Mouse (Mus musculus) olfactory bulb, adult 2 months (tissue): ENCODE measurements around the gene Pfdn2.

Source experiments
- CTCF ChIP-seq: fragments of 200-500 bp; IDR thresholded peaks from 2 replicates; pipeline ENCODE4 v1.5.1; 2012; ENCODE audit warnings: low read depth, mild to moderate bottlenecking, low read length, moderate library complexity; ENCODE audit not compliant: insufficient read depth
- POLR2A ChIP-seq: fragments of 200-500 bp; IDR thresholded peaks from 2 replicates; pipeline ENCODE4 v1.6.1; 2012; ENCODE audit warnings: mild to moderate bottlenecking, low read depth, low read length, moderate library complexity; ENCODE audit not compliant: insufficient read depth

DNA sequence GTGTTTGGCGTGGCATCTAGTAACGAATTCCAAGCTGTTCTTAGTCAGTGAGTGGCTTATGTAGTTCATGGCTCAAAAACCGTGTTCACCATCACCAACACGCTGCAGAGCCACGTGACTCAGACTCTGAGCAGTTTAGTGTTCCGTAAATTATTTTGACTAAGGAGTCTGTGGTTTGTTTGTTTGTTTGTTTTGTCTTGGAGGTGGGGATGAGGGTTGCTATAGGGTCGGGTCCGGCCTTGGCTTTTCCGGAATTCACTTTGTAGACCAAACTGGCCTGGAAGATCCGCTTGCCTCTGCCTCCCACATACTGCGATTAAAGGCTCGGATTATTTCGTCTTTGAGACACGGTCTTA is 603 bp downstream of the Pfdn2 start:
- TF ChIP-seq POLR2A (no peak), CTCF (no peak)
